Mouse (Mus musculus) ES-Bruce4 (cell line): Measurements from ENCODE around the gene Auts2.

ENCODE experiments used
- CTCF ChIP-seq: IDR thresholded peaks from one replicate; pipeline ENCODE4 v1.8.1; 2011; ENCODE audit warnings: low read depth, low read length
- POLR2A ChIP-seq: IDR thresholded peaks from one replicate; pipeline ENCODE4 v1.8.1; 2011; ENCODE audit warnings: low read length; ENCODE audit not compliant: insufficient read depth

GRCm38 (mm10) chr5:132486831-132487230, 56.3 kb downstream of the Auts2 start:
- TF ChIP-seq CTCF: no peak
- no peak for TF ChIP-seq POLR2A
